Mouse (Mus musculus) kidney, embryonic 14.5 days (tissue): ENCODE measurements around the gene Srcin1. TPM values are rescaled to one million over a fixed set of nuclear protein-coding genes. Genes with fewer than 3 reads are reported as not detected.

ENCODE experiments used
- ATAC-seq: fragments of 200-750 bp; cut with Nextera tagmentation; 2 replicates; pipeline ENCODE4 v1.8.0; 2017; ENCODE audit warnings: moderate number of reproducible peaks, mild to moderate bottlenecking, moderate TSS enrichment, moderate library complexity; ENCODE audit not compliant: low FRiP score, low TSS enrichment
- H3K27ac ChIP-seq: fragments of 300-500 bp; sonication (generic); 2 replicates; pipeline ENCODE4 v1.5.1; 2014; ENCODE audit warnings: low read depth, mild to moderate bottlenecking, low read length, moderate library complexity, mixed read lengths
- H3K27me3 ChIP-seq: fragments of 300-500 bp; sonication (generic); 2 replicates; pipeline ENCODE4 v1.6.1; 2014; ENCODE audit warnings: mild to moderate bottlenecking, low read length; ENCODE audit not compliant: control insufficient read depth, insufficient read depth
- H3K36me3 ChIP-seq: fragments of 300-500 bp; sonication (generic); 2 replicates; pipeline ENCODE4 v1.6.1; 2014; ENCODE audit warnings: low read length, mixed read lengths; ENCODE audit not compliant: control insufficient read depth, insufficient read depth
- H3K4me1 ChIP-seq: fragments of 300-500 bp; sonication (generic); 2 replicates; pipeline ENCODE4 v1.6.1; 2014; ENCODE audit warnings: low read length, mixed read lengths; ENCODE audit not compliant: control insufficient read depth, insufficient read depth
- H3K4me2 ChIP-seq: fragments of 300-500 bp; sonication (generic); replicated peaks from 2 replicates; pipeline ENCODE4 v1.6.1; 2014; ENCODE audit warnings: low read depth, mild to moderate bottlenecking, low read length
- H3K4me3 ChIP-seq: fragments of 300-500 bp; sonication (generic); 2 replicates; pipeline ENCODE4 v1.5.1; 2014; ENCODE audit warnings: mild to moderate bottlenecking, low read length
- H3K9ac ChIP-seq: fragments of 300-500 bp; sonication (generic); 2 replicates; pipeline ENCODE4 v1.6.1; 2014; ENCODE audit warnings: low read depth, mild to moderate bottlenecking, low read length, moderate library complexity
- H3K9me3 ChIP-seq: fragments of 300-500 bp; sonication (generic); 2 replicates; pipeline ENCODE4 v1.6.1; 2016; ENCODE audit warnings: low read length; ENCODE audit not compliant: control insufficient read depth
- WGBS: fragments of 180-500 bp; shearing (Covaris S2); extraction: QIAGEN DNeasy Blood & Tissue Kit; methylation state at CpG from one replicate; pipeline ENCODE4 v1.1.7; 2014; 5-methylcytosine and 5-hydroxymethylcytosine counted together
- polyA plus RNA-seq: library from polyadenylated mRNA; unstranded; fragments of >200 nt; fragmentation: Nextera tagmentation; extraction: Ambion mirVana; gene quantifications from 2 replicates; pipeline ENCODE4 v1.2.1, GENCODE M21; 2014

The Srcin1 gene
- polyA plus RNA-seq, 1 experiment from 2014 or later, result 0.97 TPM

DNA sequence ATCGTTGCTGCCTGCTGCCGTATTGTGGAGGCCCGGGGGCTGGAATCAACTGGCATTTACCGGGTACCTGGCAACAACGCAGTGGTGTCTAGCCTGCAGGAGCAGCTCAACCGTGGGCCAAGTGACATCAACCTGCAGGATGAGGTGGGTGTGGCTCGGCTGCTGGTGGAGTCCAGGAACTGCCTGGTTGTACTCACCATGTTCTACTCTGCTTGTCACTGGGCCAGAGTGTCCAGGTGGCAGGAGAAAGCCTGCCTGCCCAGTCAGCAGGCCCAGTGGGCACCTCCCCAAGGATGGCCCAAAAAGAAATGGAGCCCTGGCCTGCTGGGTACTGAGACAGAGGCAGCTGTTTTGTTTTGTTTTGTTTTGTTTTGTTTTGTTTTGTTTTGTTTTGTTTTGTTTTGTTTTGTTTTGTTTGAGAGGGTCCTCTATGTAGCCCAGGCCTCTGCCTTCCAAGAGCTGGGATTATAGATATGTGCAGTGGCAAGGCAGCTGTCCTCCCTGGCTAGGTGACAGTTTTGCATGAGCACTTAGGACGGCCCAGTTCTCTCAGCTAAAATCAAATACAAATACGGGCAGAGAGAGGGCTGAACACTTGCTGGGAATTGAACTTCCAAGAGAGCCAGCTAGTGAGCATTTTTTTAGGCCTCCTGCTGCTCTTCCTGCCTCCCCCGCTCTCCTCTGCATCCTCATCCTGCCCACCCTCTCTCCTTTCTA, 109.4 kb downstream of the Srcin1 start:
- ATAC-seq, result no peak
- Histone ChIP-seq H3K4me3 (no peak overlapping the region), H3K9ac (no peak overlapping the region), H3K27me3 (no peaks in the 10 kb centered on the region), H3K36me3 (peaks cover 79% of the 10 kb centered on the region), H3K27ac (no peak overlapping the region), H3K4me1 (no peaks in the 10 kb centered on the region), H3K9me3 (no peaks in the 10 kb centered on the region), H3K4me2 (no peak overlapping the region)
- 80% methylated on average over 10 of the region's 10 CpGs for WGBS

DNA sequence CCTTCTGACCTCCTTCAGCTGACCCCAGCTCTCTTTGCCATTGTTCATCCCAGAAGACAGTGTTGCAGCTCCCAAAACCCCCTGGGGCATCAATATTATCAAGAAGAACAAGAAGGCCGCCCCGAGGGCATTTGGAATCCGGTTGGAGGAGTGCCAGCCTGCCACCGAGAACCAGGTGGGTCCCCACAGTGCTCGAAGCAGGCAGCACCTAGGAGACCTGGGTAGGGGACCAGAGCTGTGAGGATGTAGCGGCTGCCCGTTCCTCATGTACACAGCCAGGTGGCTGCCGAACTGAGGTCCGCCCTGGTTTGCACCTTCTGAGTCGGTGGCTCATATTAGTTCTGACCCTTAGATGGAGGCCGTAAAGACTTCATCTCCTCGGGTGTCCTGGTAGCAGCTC, 110.0 kb downstream of the Srcin1 start:
- Histone ChIP-seq H3K27me3 (no peaks in the 10 kb centered on the region), H3K9ac (no peak overlapping the region), H3K4me3 (no peak overlapping the region), H3K9me3 (no peaks in the 10 kb centered on the region), H3K36me3 (peaks cover 79% of the 10 kb centered on the region), H3K27ac (no peak overlapping the region), H3K4me1 (no peaks in the 10 kb centered on the region), H3K4me2 (no peak overlapping the region)
- WGBS, result 87% methylated on average over 12 of the region's 12 CpGs
- no peak for ATAC-seq

DNA sequence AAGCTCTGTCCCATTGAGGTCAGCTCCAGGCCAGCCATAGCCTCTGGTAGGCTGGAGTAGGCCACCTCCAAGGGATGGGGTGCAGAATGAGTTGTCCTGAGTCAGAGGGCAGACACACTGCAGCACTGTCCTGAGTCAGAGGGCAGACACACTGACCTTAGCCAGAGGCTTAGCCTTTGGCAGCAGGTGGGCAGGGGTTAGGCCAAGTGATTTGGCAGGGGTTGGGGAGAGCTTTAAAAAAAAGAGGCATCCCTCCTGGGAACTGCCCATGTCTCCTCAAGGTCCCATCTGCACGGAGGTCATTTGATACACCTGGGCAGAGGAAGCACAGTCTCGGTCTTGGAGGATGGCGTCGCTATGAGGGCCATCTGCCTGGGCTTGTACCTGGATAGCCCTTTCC, 112.0 kb downstream of the Srcin1 start:
- H3K27me3 ChIP-seq, result no peaks in the 10 kb centered on the region
- ATAC-seq, result no peak
- no peak overlapping the region for H3K9ac ChIP-seq
- no peak overlapping the region for H3K27ac ChIP-seq
- 92% methylated on average over 4 of the region's 4 CpGs for WGBS
- H3K4me1 ChIP-seq, result no peaks in the 10 kb centered on the region
- no peaks in the 10 kb centered on the region for H3K9me3 ChIP-seq
- no peak overlapping the region for H3K4me2 ChIP-seq
- H3K4me3 ChIP-seq, result no peak overlapping the region
- H3K36me3 ChIP-seq, result peaks cover 70% of the 10 kb centered on the region

DNA sequence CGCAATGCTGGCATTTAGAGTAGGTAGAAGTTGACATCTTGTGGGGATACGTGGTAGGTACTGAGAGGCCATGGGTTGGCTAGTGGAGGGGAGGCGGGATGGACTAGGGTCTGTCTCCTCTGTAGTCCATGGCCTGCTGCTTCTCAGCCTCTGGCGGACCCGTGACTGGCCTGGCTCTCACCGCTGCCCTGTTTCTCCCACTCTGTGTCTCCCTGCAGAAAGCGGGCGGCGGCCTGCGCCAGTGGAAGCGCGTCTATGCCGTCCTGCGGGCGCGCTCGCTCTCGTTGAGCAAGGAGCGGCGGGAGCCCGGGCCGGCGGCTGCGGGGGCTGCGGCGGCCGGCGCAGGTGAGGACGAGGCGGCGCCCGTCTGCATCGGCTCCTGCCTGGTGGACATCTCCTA, 112.8 kb downstream of the Srcin1 start:
- H3K27ac ChIP-seq, result no peak overlapping the region
- ATAC-seq, result no peak
- no peak overlapping the region for H3K4me2 ChIP-seq
- no peaks in the 10 kb centered on the region for H3K4me1 ChIP-seq
- peaks cover 74% of the 10 kb centered on the region for H3K36me3 ChIP-seq
- H3K9me3 ChIP-seq, result no peaks in the 10 kb centered on the region
- no peak overlapping the region for H3K9ac ChIP-seq
- no peak overlapping the region for H3K4me3 ChIP-seq
- 50% methylated on average over 33 of the region's 33 CpGs for WGBS
- no peaks in the 10 kb centered on the region for H3K27me3 ChIP-seq

DNA sequence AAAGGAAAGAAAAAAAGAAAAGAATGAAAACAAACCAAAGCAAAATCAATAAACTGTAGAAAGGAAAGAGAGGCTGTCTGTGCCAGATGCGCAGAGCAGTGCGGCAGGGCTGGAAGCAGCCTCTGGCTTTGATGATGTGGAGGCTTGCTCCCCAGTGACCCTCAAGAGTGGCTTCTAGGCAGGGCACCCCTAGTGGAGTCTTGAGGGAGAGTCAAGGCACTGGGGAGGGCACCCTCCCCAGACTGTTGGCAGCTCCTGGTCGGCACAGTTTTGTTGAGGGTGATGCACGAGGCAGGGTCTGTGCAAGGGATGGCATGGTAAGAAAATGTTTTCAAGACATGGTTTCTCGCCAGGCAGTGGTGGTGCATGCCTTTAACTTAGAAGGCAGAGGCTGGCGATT, 113.4 kb downstream of the Srcin1 start:
- no peaks in the 10 kb centered on the region for H3K27me3 ChIP-seq
- H3K27ac ChIP-seq, result no peak overlapping the region
- H3K9me3 ChIP-seq, result no peaks in the 10 kb centered on the region
- H3K36me3 ChIP-seq, result peaks cover 81% of the 10 kb centered on the region
- 92% methylated on average over 6 of the region's 6 CpGs for WGBS
- H3K4me3 ChIP-seq, result no peak overlapping the region
- H3K4me1 ChIP-seq, result no peaks in the 10 kb centered on the region
- no peak for ATAC-seq
- H3K9ac ChIP-seq, result no peak overlapping the region
- no peak overlapping the region for H3K4me2 ChIP-seq

DNA sequence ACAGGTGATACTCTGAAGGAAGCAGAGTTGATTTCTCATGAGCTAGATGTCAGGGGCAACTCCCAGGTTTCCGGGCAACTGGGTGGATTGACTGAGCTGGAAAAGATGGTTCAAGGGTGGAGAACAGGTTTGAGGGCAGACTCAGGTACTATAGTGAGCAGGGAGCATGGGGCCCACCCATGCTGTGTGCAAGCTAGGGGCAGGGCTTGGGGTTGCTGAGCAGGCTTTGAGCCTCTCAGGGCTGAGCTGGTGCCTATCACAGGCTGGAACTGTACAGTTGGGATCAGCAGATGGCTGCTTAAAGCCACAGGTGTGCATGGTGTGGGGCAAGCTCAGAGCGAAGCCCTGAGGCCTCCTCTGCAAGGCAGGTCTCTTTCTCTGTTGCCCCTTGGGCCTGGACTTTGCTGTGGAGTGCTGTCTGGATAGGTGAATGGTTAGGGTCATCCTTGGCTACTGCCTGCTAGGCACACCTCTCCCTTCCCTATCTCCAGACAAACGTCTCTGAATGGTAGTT, 114.6 kb downstream of the Srcin1 start:
- ATAC-seq, result no peak
- H3K4me3 ChIP-seq, result no peak overlapping the region
- H3K4me2 ChIP-seq, result no peak overlapping the region
- no peak overlapping the region for H3K27ac ChIP-seq
- 0 out of 2 replicates have a peak, but pooled peaks cover 4% of the 10 kb centered on the region for H3K4me1 ChIP-seq
- peaks cover 81% of the 10 kb centered on the region for H3K36me3 ChIP-seq
- WGBS, result 90% methylated on average over 3 of the region's 3 CpGs
- no peaks in the 10 kb centered on the region for H3K27me3 ChIP-seq
- no peak overlapping the region for H3K9ac ChIP-seq
- no peaks in the 10 kb centered on the region for H3K9me3 ChIP-seq

Other genes starting within 250 kb of the Srcin1 start
- 0.07 and 0.10 TPM in 2 replicates for gene Gpr179, start 224.1 kb downstream of the Srcin1 start, polyA plus RNA-seq
- gene Socs7, start 213.6 kb downstream of the Srcin1 start, polyA plus RNA-seq, result 2.5 and 3.7 TPM in 2 replicates
- 5.2 and 7.4 TPM in 2 replicates for gene Arhgap23, start 160.7 kb downstream of the Srcin1 start, polyA plus RNA-seq
- gene 4933428G20Rik, start 75.8 kb downstream of the Srcin1 start, polyA plus RNA-seq, result 0.15 and 0.69 TPM in 2 replicates
- gene Epop, start 53.5 kb upstream of the Srcin1 start, polyA plus RNA-seq, result 6.3 and 6.9 TPM in 2 replicates
- 5.7 and 10.0 TPM in 2 replicates for gene Mllt6, start 87.2 kb upstream of the Srcin1 start, polyA plus RNA-seq
- gene Cisd3, start 109.6 kb upstream of the Srcin1 start, polyA plus RNA-seq, result 30.5 and 34.2 TPM in 2 replicates
- gene Pcgf2, start 124.3 kb upstream of the Srcin1 start, polyA plus RNA-seq, result 19.3 and 23.1 TPM in 2 replicates
- 525 and 539 TPM in 2 replicates for gene Psmb3, start 127.2 kb upstream of the Srcin1 start, polyA plus RNA-seq
- 1.9 and 2.6 TPM in 2 replicates for gene Pip4k2b, start 168.5 kb upstream of the Srcin1 start, polyA plus RNA-seq
- 12.6 and 13.7 TPM in 2 replicates for gene Cwc25, start 190.4 kb upstream of the Srcin1 start, polyA plus RNA-seq
- gene 1700001P01Rik, start 199.7 kb upstream of the Srcin1 start, polyA plus RNA-seq, result 0.56 TPM in 1 of 2 replicates, not detected in the other
- 695 and 947 TPM in 2 replicates for gene Rpl23, start 206.3 kb upstream of the Srcin1 start, polyA plus RNA-seq
- gene Lasp1, start 222.8 kb upstream of the Srcin1 start, polyA plus RNA-seq, result 46.9 and 57.2 TPM in 2 replicates